Mouse (Mus musculus) heart, postnatal 14 days (tissue): Measurements from ENCODE around the gene Sec61g. TPM values are rescaled to one million over a fixed set of nuclear protein-coding genes. Genes with fewer than 3 reads are reported as not detected.

Experiments
- DNase-seq, 2 experiments: peaks; one replicate each; pipeline ENCODE4 v3.0.0; 2021 to 2022
- intact Hi-C: fragments of 180-260 bp; cut with DNase I; formaldehyde crosslinking; loops from one replicate; pipeline ENCODE4 v1.15.1; 2025
- total RNA-seq, 2 experiments: library from RNA; stranded (reverse); gene quantifications; 2 replicates each; pipeline ENCODE4 v1.2.3; 2021

The Sec61g gene
- total RNA-seq, 2 experiments from 2014 or later = 2.4 to 4.6 TPM

DNA sequence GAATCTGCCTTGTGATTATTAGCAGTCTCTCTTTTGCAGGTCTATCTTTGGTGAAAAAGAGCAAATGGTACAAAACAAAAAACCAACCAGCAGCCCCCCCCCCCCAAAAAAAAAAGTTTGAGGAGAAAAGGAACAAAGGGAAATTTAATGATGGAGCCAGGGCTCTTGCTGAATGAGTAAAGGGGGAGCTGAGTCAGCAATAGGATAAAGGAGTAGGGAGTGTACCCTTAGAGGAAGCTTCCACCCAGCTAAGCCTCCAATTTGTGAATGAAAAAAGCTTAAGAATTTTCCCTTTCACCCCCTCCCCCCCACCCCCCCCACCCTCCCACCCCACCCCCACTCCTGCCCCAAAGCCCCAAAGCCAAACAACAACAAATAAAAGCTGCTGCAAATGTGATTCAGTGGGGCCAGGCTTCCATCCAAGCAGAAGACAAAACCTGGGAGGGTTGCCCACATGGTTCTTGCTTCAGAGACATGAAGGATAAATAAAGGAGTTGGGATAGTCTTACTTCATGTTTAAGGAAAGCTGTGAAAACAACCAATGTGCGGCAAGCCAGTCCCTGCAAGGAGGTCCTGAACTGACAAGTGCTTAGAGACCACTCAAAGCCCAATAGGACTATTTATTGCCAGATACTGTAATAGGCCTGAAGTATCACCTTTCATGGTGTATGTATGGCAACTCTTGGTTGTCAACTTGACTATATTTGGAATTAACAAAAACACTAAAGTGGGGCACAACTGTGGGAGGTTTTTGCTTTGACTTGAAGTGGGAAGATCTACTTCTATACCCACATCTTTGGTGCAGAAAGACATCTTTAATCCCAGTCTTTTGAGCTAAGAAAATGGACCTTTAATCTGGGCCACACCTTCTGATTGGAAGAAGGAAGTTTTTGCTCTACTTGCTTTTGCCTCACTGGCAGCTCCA lies 9.3 kb downstream of the Sec61g start:
- DNase-seq = no peak
- intact Hi-C loops = no loop called here

Other genes with a start within 250 kb of the Sec61g start
- gene Egfr, start 243.7 kb upstream of the Sec61g start, total RNA-seq = 10 to 100 TPM in 1 of 2 experiments, 1 to 10 TPM in 1; 10.0 to 13.3 TPM